Mouse (Mus musculus) myocyte (in vitro differentiated cells): ENCODE measurements around the gene Cacna2d2. TPM values are rescaled to one million over a fixed set of nuclear protein-coding genes. Genes with fewer than 3 reads are reported as not detected.

ENCODE experiments used
- H3K27me3 ChIP-seq: one replicate; pipeline ENCODE4 v1.6.1; 2011; ENCODE audit not compliant: control insufficient read depth, insufficient read depth, insufficient read length
- H3K36me3 ChIP-seq: one replicate; pipeline ENCODE4 v1.6.1; 2011; ENCODE audit not compliant: control insufficient read depth, insufficient read depth
- H3K4me2 ChIP-seq: one replicate; pipeline ENCODE4 v1.6.1; 2011; ENCODE audit warnings: low read depth, control low read depth
- H3K4me3 ChIP-seq: one replicate; pipeline ENCODE4 v1.5.1; 2011; ENCODE audit warnings: mild to moderate bottlenecking, control low read depth, moderate library complexity
- H3K79me2 ChIP-seq: one replicate; pipeline ENCODE4 v1.6.1; 2011; ENCODE audit not compliant: control insufficient read depth, insufficient read depth
- H3ac ChIP-seq: one replicate; pipeline ENCODE4 v1.6.1; 2011; ENCODE audit not compliant: control insufficient read depth, insufficient read length
- CEBPB ChIP-seq: IDR thresholded peaks from 2 replicates; pipeline ENCODE4 v1.6.1; 2011; ENCODE audit warnings: mild to moderate bottlenecking, moderate library complexity; ENCODE audit not compliant: poor library complexity, insufficient read depth, severe bottlenecking
- E2F4 ChIP-seq: IDR thresholded peaks from one replicate; pipeline ENCODE4 v1.6.1; 2011; ENCODE audit warnings: mild to moderate bottlenecking, control low read depth, moderate library complexity; ENCODE audit not compliant: insufficient read depth
- MAX ChIP-seq: IDR thresholded peaks from one replicate; pipeline ENCODE4 v1.6.1; 2011; ENCODE audit warnings: low read depth, mild to moderate bottlenecking, control low read depth
- MYOD1 ChIP-seq, 3 experiments: IDR thresholded peaks; one replicate each; pipeline ENCODE4 v1.6.1; 2011; ENCODE audit warnings: control low read depth in 2 of 3, low read depth in 2 of 3, mild to moderate bottlenecking in 2 of 3, moderate library complexity in 1 of 3; ENCODE audit not compliant: insufficient read length in 2 of 3, control insufficient read depth in 1 of 3
- MYOG ChIP-seq, 3 experiments: IDR thresholded peaks; one replicate each; pipeline ENCODE4 v1.6.1; 2011; ENCODE audit warnings: control low read depth in 2 of 3, low read depth in 2 of 3, mild to moderate bottlenecking in 2 of 3; ENCODE audit not compliant: insufficient read length in 2 of 3, control insufficient read depth in 1 of 3, insufficient read depth in 1 of 3
- POLR2A ChIP-seq: IDR thresholded peaks from one replicate; pipeline ENCODE4 v1.6.1; 2011; ENCODE audit warnings: low read depth, mild to moderate bottlenecking, control low read depth, moderate library complexity; ENCODE audit not compliant: insufficient read length
- POLR2AphosphoS2 ChIP-seq: IDR thresholded peaks from one replicate; pipeline ENCODE4 v1.6.1; 2011; ENCODE audit warnings: low read depth, control low read depth; ENCODE audit not compliant: insufficient read length
- REST ChIP-seq: IDR thresholded peaks from one replicate; pipeline ENCODE4 v1.6.1; 2011; ENCODE audit warnings: mild to moderate bottlenecking, control low read depth, moderate library complexity; ENCODE audit not compliant: insufficient read depth, insufficient read length
- SRF ChIP-seq: IDR thresholded peaks from one replicate; pipeline ENCODE4 v1.6.1; 2011; ENCODE audit warnings: low read depth; ENCODE audit not compliant: control insufficient read depth, insufficient read length
- TCF12 ChIP-seq: IDR thresholded peaks from one replicate; pipeline ENCODE4 v1.6.1; 2011; ENCODE audit warnings: mild to moderate bottlenecking, control low read depth; ENCODE audit not compliant: poor library complexity, insufficient read depth, severe bottlenecking
- TCF3 ChIP-seq: IDR thresholded peaks from one replicate; pipeline ENCODE4 v1.6.1; 2011; ENCODE audit warnings: low read depth, control low read depth; ENCODE audit not compliant: insufficient read length
- USF1 ChIP-seq: IDR thresholded peaks from one replicate; pipeline ENCODE4 v1.6.1; 2011; ENCODE audit warnings: low read depth, mild to moderate bottlenecking, control low read depth, moderate library complexity
- polyA plus RNA-seq: library from polyadenylated mRNA; unstranded; fragments of >200 nt; fragmentation: generic; extraction: Trizol; gene quantifications from one replicate; pipeline ENCODE4 v1.2.1, GENCODE M21; 2012; ENCODE audit warnings: missing spikeins

Gene Cacna2d2
- polyA plus RNA-seq, 1 experiment = 0.50 TPM

GRCm38 (mm10) chr9:107504662-107505537, 105.5 kb downstream of the Cacna2d2 start:
- H3K4me2 ChIP-seq = no peak overlapping the region
- H3K79me2 ChIP-seq = no peaks in the 10 kb centered on the region
- no peaks in the 10 kb centered on the region for H3K36me3 ChIP-seq
- no peak overlapping the region for H3K4me3 ChIP-seq
- TF ChIP-seq MYOG (IDR thresholded peaks at IDR 0.05; ENCODE audit: control insufficient read depth in 1 of 3, insufficient read depth in 1 of 3, insufficient read length in 2 of 3, low read depth in 2 of 3) (no peak), TCF12 (no peak), POLR2AphosphoS2 (no peak), USF1 (no peak), E2F4 (no peak), TCF3 (no peak), POLR2A (no peak), REST (no peak), MAX (no peak), CEBPB (no peak), SRF (no peak)
- no peak overlapping the region for H3ac ChIP-seq
- peaks cover 43% of the 10 kb centered on the region for H3K27me3 ChIP-seq

GRCm38 (mm10) chr9:107508266-107508665, 108.9 kb downstream of the Cacna2d2 start:
- Histone ChIP-seq H3K27me3 (peaks cover 64% of the 10 kb centered on the region), H3K36me3 (no peaks in the 10 kb centered on the region), H3ac (no peak overlapping the region), H3K79me2 (no peaks in the 10 kb centered on the region), H3K4me3 (no peak overlapping the region), H3K4me2 (no peak overlapping the region)
- TF ChIP-seq USF1 (no peak), POLR2AphosphoS2 (no peak), E2F4 (no peak), MYOG (IDR thresholded peaks at IDR 0.05; ENCODE audit: control insufficient read depth in 1 of 3, insufficient read depth in 1 of 3, insufficient read length in 2 of 3, low read depth in 2 of 3) (no peak), CEBPB (no peak), SRF (no peak), MYOD1 (IDR thresholded peaks at IDR 0.05; ENCODE audit: control insufficient read depth in 1 of 3, insufficient read length in 2 of 3, low read depth in 2 of 3) (no peak), POLR2A (no peak), TCF3 (no peak), TCF12 (no peak), MAX (no peak), REST (no peak)

- H3K36me3 ChIP-seq = no peaks in the 10 kb centered on the region
- H3K4me2 ChIP-seq = no peak overlapping the region
- H3K79me2 ChIP-seq = no peaks in the 10 kb centered on the region
- no peak overlapping the region for H3K4me3 ChIP-seq
- H3K27me3 ChIP-seq = peaks cover 67% of the 10 kb centered on the region
- no peak overlapping the region for H3ac ChIP-seq
- TF ChIP-seq TCF3 (no peak), SRF (no peak), POLR2AphosphoS2 (no peak), E2F4 (no peak), MAX (no peak)
Observed at GRCm38 (mm10) chr9:107510384-107511100, 111.1 kb downstream of the Cacna2d2 start.

- TF ChIP-seq MYOD1 (IDR thresholded peaks at IDR 0.05; ENCODE audit: control insufficient read depth in 1 of 3, insufficient read length in 2 of 3, low read depth in 2 of 3) (no peak), POLR2AphosphoS2 (no peak), REST (no peak), CEBPB (no peak), E2F4 (no peak), TCF3 (no peak), USF1 (no peak), POLR2A (no peak), SRF (no peak), MAX (no peak), MYOG (IDR thresholded peaks at IDR 0.05; ENCODE audit: control insufficient read depth in 1 of 3, insufficient read depth in 1 of 3, insufficient read length in 2 of 3, low read depth in 2 of 3) (no peak), TCF12 (no peak)
- Histone ChIP-seq H3K79me2 (no peaks in the 10 kb centered on the region), H3K4me3 (no peak overlapping the region), H3K27me3 (peaks cover 65% of the 10 kb centered on the region), H3ac (no peak overlapping the region), H3K4me2 (no peak overlapping the region), H3K36me3 (no peaks in the 10 kb centered on the region)
Observed at GRCm38 (mm10) chr9:107511436-107511835, 112.0 kb downstream of the Cacna2d2 start.
